Mouse (Mus musculus): ENCODE data around the gene Mtcl1.

GRCm38 (mm10) chr17:66435982-66436381, 13.6 kb downstream of the Mtcl1 start:
- TF ChIP-seq POLR2A (IDR thresholded peaks at IDR 0.05; ENCODE audit: insufficient read depth, low read depth, low read length) (no peak), CTCF (IDR thresholded peaks at IDR 0.05) (no peak)

All from heart, adult 2 months (tissue).